Mouse (Mus musculus): ENCODE data around the gene Tnfsf14. TPM values are rescaled to one million over a fixed set of nuclear protein-coding genes. Genes with fewer than 3 reads are reported as not detected.

Tnfsf14 gene
- total and polyA plus RNA-seq, 3 experiments, result 10.6 to 15.4 (median 14.6) TPM

DNA sequence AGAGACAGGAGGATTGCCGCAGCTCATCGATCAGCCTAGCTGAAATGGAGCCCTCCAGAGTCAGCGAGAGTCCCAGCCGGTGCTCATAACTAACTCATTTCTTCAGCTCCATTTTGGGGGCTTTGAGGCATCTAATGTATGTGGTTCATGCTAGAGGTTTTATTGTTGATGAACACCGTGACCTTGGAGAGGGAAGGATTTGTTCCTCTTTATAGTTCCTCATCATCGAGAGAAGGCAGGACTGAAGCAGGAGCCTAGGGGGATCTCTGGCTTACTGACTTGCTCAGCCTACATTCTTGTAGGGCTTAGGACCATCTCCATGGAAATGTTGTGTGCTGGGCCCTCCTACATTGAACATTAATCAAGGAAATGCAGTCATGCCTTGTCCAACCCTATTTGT, 41.0 kb downstream of the Tnfsf14 start:
- Histone ChIP-seq H3K4me2 (ENCODE audit: insufficient read depth, low read depth, poor library complexity, severe bottlenecking) (no peak overlapping the region), H3K79me2 (replicated peaks; ENCODE audit: control insufficient read depth, extremely low read depth, insufficient read depth, poor library complexity, severe bottlenecking) (peaks cover 14% of the 10 kb centered on the region), H3K36me3 (replicated peaks in 1 of 2; ENCODE audit: control insufficient read depth in 1 of 2, insufficient read depth in 1 of 2, low read length in 1 of 2) (peaks cover 3 to 11% of the 10 kb centered on the region in 2 experiments), H3K9me3 (replicated peaks; ENCODE audit: low read length) (peaks cover 19% of the 10 kb centered on the region), H3K9ac (ENCODE audit: insufficient read depth, low read depth) (no peak overlapping the region), H3K27me3 (replicated peaks) (no peaks in the 10 kb centered on the region), H3K4me1 (ENCODE audit: control insufficient read depth in 1 of 2, insufficient read depth in 2 of 2) (peaks cover 24 to 33% of the 10 kb centered on the region in 2 experiments), H3K4me3 (replicated peaks in 1 of 3; ENCODE audit: low read depth in 2 of 3, low read length in 2 of 3, poor library complexity in 1 of 3) (no peak overlapping the region), H3K27ac (ENCODE audit: insufficient read depth, low read depth) (no peak overlapping the region)
- dilution Hi-C loops (cut with MboI; ENCODE audit: extremely low pct_ligation_motif_present, extremely low pct_unique_long_range_greater_than_20kb, low sequenced_read_pairs), result no loop called here
- DNase-seq (ENCODE audit: extremely low read depth), result no peak
- no peak for TF ChIP-seq NRF1 (IDR thresholded peaks at IDR 0.05; ENCODE audit: low read depth, low read length)
- TF ChIP-seq MXI1 (IDR thresholded peaks at IDR 0.05; ENCODE audit: low read depth, low read length), result no peak
- no peak for TF ChIP-seq CHD1 (IDR thresholded peaks at IDR 0.05; ENCODE audit: low read depth, low read length)
- no peak for TF ChIP-seq SIN3A (IDR thresholded peaks at IDR 0.05; ENCODE audit: low read length)
- no peak for TF ChIP-seq ELF1 (IDR thresholded peaks at IDR 0.05; ENCODE audit: low read depth, low read length)
- TF ChIP-seq USF1 (IDR thresholded peaks at IDR 0.05; ENCODE audit: low read depth, low read length), result no peak
- no peak for TF ChIP-seq CHD2 (IDR thresholded peaks at IDR 0.05; ENCODE audit: low read length)
- no peak for TF ChIP-seq BHLHE40 (IDR thresholded peaks at IDR 0.05; ENCODE audit: low read depth, low read length)
- no peak for TF ChIP-seq JUND (conservative IDR thresholded peaks at IDR 0.05; ENCODE audit: low read depth, low read length)
- TF ChIP-seq UBTF (IDR thresholded peaks at IDR 0.05; ENCODE audit: low read depth, low read length), result no peak
- no peak for TF ChIP-seq MAX (IDR thresholded peaks at IDR 0.05; ENCODE audit: low read length)
- TF ChIP-seq ZC3H11A (IDR thresholded peaks at IDR 0.05; ENCODE audit: low read depth, low read length), result no peak
- TF ChIP-seq MYC (IDR thresholded peaks at IDR 0.05; ENCODE audit: low read depth, low read length), result no peak
- TF ChIP-seq HCFC1 (IDR thresholded peaks at IDR 0.05; ENCODE audit: low read depth, low read length), result no peak
- TF ChIP-seq EP300 (IDR thresholded peaks at IDR 0.05; ENCODE audit: low read length), result no peak
- TF ChIP-seq MEF2A (IDR thresholded peaks at IDR 0.05; ENCODE audit: borderline replicate concordance, low read depth, low read length), result no peak
- TF ChIP-seq IRF4 (IDR thresholded peaks at IDR 0.05; ENCODE audit: low read depth, low read length), result no peak
- no peak for TF ChIP-seq POLR2AphosphoS2 (IDR thresholded peaks at IDR 0.05; ENCODE audit: low read depth, low read length)
- no peak for TF ChIP-seq E2F4 (IDR thresholded peaks at IDR 0.05; ENCODE audit: insufficient replicate concordance, low read depth, low read length)
- TF ChIP-seq TBP (conservative IDR thresholded peaks at IDR 0.05; ENCODE audit: low read depth, low read length), result no peak
- in situ Hi-C loops (cut with MboI; ENCODE audit: low pct_ligation_motif_present, low pct_unique_long_range_greater_than_20kb, low sequenced_read_pairs), result loop anchor here (5.0 kb wide), 1 partner anchor 41 kb away; no protein-coding TSS in a partner anchor

Data from CH12.LX (cell line).